Mouse (Mus musculus) mature B cell (primary cell): ENCODE results near the gene Cxcl14.

Source experiments
- in situ Hi-C: fragments of 300-500 bp; cut with MboI; formaldehyde crosslinking; loops from 2 replicates; pipeline ENCODE4 v1.14.3; 2019

Cxcl14 gene

GRCm38 (mm10) chr13:56251176-56251923, 45.0 kb downstream of the Cxcl14 start:
- in situ Hi-C loops = no loop called here

- in situ Hi-C loops = no loop called here
Observed at GRCm38 (mm10) chr13:56250551-56251161, 45.7 kb downstream of the Cxcl14 start.

GRCm38 (mm10) chr13:56249593-56250341, 46.6 kb downstream of the Cxcl14 start:
- in situ Hi-C loops = no loop called here

- in situ Hi-C loops = no loop called here
Observed at GRCm38 (mm10) chr13:56243104-56243503, 53.2 kb downstream of the Cxcl14 start.

- in situ Hi-C loops = no loop called here
Observed at GRCm38 (mm10) chr13:56240012-56240770, 56.2 kb downstream of the Cxcl14 start.
